Mouse (Mus musculus) colon, adult 2 months (tissue): ENCODE results near the gene Gm2001. TPM values are rescaled to one million over a fixed set of nuclear protein-coding genes. Genes with fewer than 3 reads are reported as not detected.

Experiments used
- polyA plus RNA-seq: library from polyadenylated mRNA; depleted of rRNA; stranded (reverse); fragments of >200 nt; gene quantifications from 2 replicates; pipeline ENCODE4 v1.2.3, GENCODE M21; 2012; rRNA removed

Gene Gm2001
- polyA plus RNA-seq: not detected in 2 replicates

DNA sequence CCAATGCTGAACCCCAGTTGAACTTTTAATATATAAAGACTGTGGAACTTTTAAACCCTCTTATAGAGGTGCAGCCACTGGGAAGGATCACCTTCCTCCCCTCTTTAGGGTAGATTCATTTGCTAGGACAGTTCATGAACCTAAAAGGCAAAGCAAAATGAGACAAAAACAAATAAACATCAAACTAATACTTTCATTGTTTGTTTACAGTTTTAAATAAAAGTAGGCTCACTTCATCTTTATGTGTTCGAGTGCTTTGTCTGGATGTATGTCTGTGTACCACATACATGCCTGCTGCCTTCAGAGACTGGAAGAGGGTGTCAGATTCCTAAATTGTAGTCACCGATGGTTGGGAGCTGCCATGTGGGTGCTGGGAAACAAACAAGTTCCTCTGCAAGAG lies at the start of gene Gm2001:
Gm2001 (minus strand) TSS at position 101 of the 400 bp plus-strand sequence.

DNA sequence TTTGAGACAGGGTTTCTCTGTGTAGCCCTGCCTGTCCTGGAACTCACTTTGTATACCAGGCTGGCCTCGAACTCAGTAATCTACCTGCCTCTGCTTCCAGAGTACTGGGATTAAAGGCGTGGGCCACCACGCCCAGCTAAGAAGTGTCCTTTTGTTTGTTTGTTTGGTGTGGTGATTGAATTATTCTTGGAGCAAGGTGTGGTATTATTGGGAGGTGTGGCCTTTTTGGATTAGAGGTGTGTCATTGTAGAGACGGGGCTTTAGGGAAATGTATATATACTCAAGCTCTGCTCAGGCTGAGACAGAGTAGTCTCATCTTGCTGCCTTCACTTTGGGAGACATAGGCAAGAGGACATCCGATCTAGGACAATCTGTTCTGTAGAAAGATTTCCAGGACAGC lies 31.6 kb upstream of the Gm2001 start, which contains the start of gene Gm2016:
Gm2016 (plus strand) TSS at position 301 of the 400 bp plus-strand sequence.

DNA sequence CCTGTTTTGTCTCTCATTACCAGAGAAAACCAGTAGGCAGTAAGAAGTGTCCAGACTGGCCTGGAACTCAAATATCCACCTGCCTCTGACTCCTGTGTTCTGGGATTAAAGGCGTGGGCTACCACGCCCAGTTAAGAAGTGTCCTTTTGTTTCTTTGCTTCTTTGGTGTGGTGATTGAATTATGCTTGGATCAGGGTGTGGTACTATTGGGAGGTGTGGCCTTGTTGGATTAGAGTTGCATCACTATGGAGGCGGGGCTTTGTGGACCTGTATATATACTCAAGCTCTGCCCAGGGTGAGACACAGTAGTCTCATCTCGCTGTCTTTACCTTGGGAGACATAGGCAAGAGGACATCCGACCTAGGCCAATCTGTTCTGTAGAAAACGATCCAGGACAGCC lies 25.9 kb downstream of the Gm2001 start, which contains the start of gene BB287469:
BB287469 (plus strand) TSS at position 301 of the 400 bp plus-strand sequence.

DNA sequence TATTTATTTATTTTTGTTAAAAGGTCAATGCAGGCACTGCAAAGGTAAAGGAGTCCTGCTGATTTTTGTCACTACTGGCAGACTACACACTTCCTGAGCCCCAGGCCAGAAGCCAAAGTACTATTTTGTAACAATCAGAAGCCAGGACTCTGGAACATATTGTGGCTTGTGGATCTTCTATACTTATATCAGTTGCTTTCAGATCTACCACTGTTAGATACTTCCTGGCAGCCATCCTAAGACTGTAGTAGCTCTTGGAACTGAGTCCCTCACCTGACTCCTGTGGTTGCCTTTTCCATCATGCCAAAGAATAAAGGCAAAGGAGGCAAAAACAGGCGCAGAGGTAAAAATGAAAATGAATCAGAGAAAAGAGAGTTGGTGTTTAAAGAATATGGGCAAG lies 46.9 kb downstream of the Gm2001 start, which contains the start of gene Gm21936:
Gm21936 (plus strand) TSS at position 301 of the 400 bp plus-strand sequence.

Other genes starting within 250 kb of the Gm2001 start
- gene Oog1, start 239.7 kb downstream of the Gm2001 start, polyA plus RNA-seq: not detected in 2 replicates
- gene Gm4027, start 223.5 kb downstream of the Gm2001 start, polyA plus RNA-seq: not detected in 2 replicates
- not detected in 2 replicates for gene Gm16381, start 197.7 kb downstream of the Gm2001 start, polyA plus RNA-seq
- gene Gm21319, start 66.6 kb downstream of the Gm2001 start, polyA plus RNA-seq: not detected in 2 replicates
- not detected in 2 replicates for gene Gm21936, start 46.8 kb downstream of the Gm2001 start, polyA plus RNA-seq
- gene BB287469, start 25.8 kb downstream of the Gm2001 start, polyA plus RNA-seq: not detected in 2 replicates
- not detected in 2 replicates for gene Gm2016, start 31.7 kb upstream of the Gm2001 start, polyA plus RNA-seq
- gene Gm2022, start 53.0 kb upstream of the Gm2001 start, polyA plus RNA-seq: not detected in 2 replicates
- not detected in 2 replicates for gene Gm2035, start 77.5 kb upstream of the Gm2001 start, polyA plus RNA-seq
- gene Gm2042, start 111.7 kb upstream of the Gm2001 start, polyA plus RNA-seq: not detected in 2 replicates
- not detected in 2 replicates for gene Gm2075, start 169.5 kb upstream of the Gm2001 start, polyA plus RNA-seq
- gene Gm6803, start 176.4 kb upstream of the Gm2001 start, polyA plus RNA-seq: not detected in 2 replicates
- not detected in 2 replicates for gene Gm2056, start 184.7 kb upstream of the Gm2001 start, polyA plus RNA-seq
- gene Gm16368, start 241.4 kb upstream of the Gm2001 start, polyA plus RNA-seq: not detected in 2 replicates